ENCODE assay signal across 8 mouse cellular contexts in the genomic region with DNA sequence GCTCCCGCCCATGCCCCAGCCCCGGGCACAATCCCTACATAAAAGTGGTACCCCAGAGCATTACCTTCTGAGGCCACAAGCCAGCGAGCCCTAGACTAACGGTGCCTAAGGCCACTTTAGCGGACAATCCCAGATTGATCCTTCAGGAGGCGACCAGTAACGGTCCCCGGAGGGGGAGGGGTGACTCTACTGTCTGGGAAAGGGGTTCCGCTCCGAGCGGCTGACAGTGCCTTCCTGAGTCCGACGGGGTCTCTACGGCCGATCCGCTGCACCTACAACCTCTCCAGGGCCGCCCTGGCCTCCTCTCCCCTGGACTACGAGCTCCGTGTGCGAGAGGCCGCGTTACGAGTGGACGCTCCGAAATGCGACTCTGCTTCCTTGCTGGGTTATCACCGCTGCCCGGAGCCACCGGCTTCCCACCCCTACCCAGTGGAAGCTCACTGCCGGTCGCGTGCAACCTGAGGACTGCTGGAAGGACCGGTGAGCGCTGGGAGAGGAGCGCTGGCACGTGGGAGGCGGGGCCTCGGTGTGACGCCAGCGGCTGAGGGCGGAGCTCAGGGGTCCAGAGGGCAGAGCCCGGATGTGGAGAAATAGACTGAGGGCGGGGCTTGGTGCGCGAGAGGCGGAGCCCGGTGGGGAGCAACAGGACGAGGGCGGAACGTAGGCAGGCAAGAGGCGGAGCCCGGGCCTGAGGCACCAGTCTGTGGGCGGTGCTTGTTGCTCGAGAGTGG. TPM values are rescaled to one million over a fixed set of nuclear protein-coding genes. Genes with fewer than 3 reads are reported as not detected.
A peak's percentile ranks its signal among the peaks of the same experiment; 100 is the strongest.
DNase-seq lines count a peak whose midpoint lies in the region; ATAC-seq and TF ChIP-seq lines count a peak whose summit lies in the region.

No protein-coding gene starts in this region.

- TF ChIP-seq POLR2A in olfactory bulb, adult 2 months (IDR thresholded peaks at IDR 0.05; ENCODE audit: insufficient read depth, low read depth, low read length), result peak; percentile 50; the same call in 1 of the 2 replicates
- TF ChIP-seq POLR2A in thymus, adult 2 months (IDR thresholded peaks at IDR 0.05; ENCODE audit: control insufficient read depth, extremely low read depth, insufficient read depth, low read length, poor library complexity), result 0 out of 2 replicates have a peak, but pooled peaks have one; percentile 26

- intact Hi-C loops in heart, postnatal 36 days (cut with DNase I), result loop anchor here (2.0 to 10.0 kb wide), 3 partner anchors 109 to 215 kb away; a partner anchor contains a TSS

- no peak for TF ChIP-seq CTCF in G1E (IDR thresholded peaks at IDR 0.05; ENCODE audit: low read depth, low read length)
- TF ChIP-seq CTCF in layer of hippocampus, adult 2 months (conservative IDR thresholded peaks at IDR 0.05), result peak; percentile 43
- TF ChIP-seq CTCF in lung, embryonic 14.5 days (IDR thresholded peaks at IDR 0.05; ENCODE audit: low read depth), result 0 out of 2 replicates have a peak, but pooled peaks have one; percentile 17
- no peak for TF ChIP-seq CTCF in olfactory bulb, adult 2 months (IDR thresholded peaks at IDR 0.05; ENCODE audit: insufficient read depth, low read depth, low read length)
- no peak for TF ChIP-seq CTCF in thymus, adult 2 months (IDR thresholded peaks at IDR 0.05; ENCODE audit: borderline replicate concordance, control insufficient read depth, extremely low read depth, insufficient read depth, low read length, poor library complexity)

- ATAC-seq in G1E (ENCODE audit: extremely low read depth, insufficient number of reproducible peaks, low FRiP score, poor library complexity, severe bottlenecking), result no peak
- ATAC-seq in forebrain, embryonic 16.5 days, result peak; percentile 99
- peak; percentile 96 for ATAC-seq in lung, embryonic 14.5 days (ENCODE audit: insufficient read depth)

- DNase-seq in G1E (ENCODE audit: low spot score), result no peak
- DNase-seq in cerebellum, adult 18-20 months, result peak; percentile 99 to 100
- DNase-seq in heart, postnatal 36 days, result peak; percentile 99 to 100
- DNase-seq in layer of hippocampus, adult 2 months (ENCODE audit: low spot score in 2 of 2), result peak; percentile 99
- peak; percentile 99 for DNase-seq in lung, embryonic 14.5 days
- peak; percentile 97 for DNase-seq in thymus, adult 2 months

- peak overlapping the region; percentile 30; the same call in 1 of the 2 replicates for H3K4me3 ChIP-seq in G1E (ENCODE audit: low read depth, low read length)
- peak overlapping the region; percentile 81 for H3K4me3 ChIP-seq in forebrain, embryonic 16.5 days (replicated peaks; ENCODE audit: low read length)
- peak overlapping the region; percentile 73 for H3K4me3 ChIP-seq in layer of hippocampus, adult 2 months
- H3K4me3 ChIP-seq in lung, embryonic 14.5 days (ENCODE audit: low read depth, low read length), result peak overlapping the region; percentile 57
- peak overlapping the region; percentile 84 for H3K4me3 ChIP-seq in olfactory bulb, adult 2 months (ENCODE audit: insufficient read depth, low read depth, low read length)
- peak overlapping the region; percentile 50 for H3K4me3 ChIP-seq in thymus, adult 2 months (ENCODE audit: control insufficient read depth, insufficient read depth, low read length)

- H3K36me3 ChIP-seq in G1E (replicated peaks), result no peaks in the 10 kb centered on the region
- H3K36me3 ChIP-seq in forebrain, embryonic 16.5 days (ENCODE audit: control insufficient read depth, insufficient read depth), result no peaks in the 10 kb centered on the region
- H3K36me3 ChIP-seq in lung, embryonic 14.5 days (ENCODE audit: insufficient read depth), result no peaks in the 10 kb centered on the region
- H3K36me3 ChIP-seq in thymus, adult 2 months (ENCODE audit: control insufficient read depth, insufficient read depth, low read length), result no peaks in the 10 kb centered on the region

- under 1% methylated on average over 54 of the region's 54 CpGs for whole genome bisulfite sequencing in forebrain, embryonic 16.5 days
- under 1% methylated on average over 54 of the region's 54 CpGs for WGBS in lung, embryonic 14.5 days
- WGBS in olfactory bulb, adult 2 months, result under 1% methylated on average over 54 of the region's 54 CpGs
- 1% methylated on average over 54 of the region's 54 CpGs for WGBS in thymus, adult 2 months

- H3K4me1 ChIP-seq in G1E (ENCODE audit: insufficient read depth, low read depth, low read length), result no peaks in the 10 kb centered on the region
- peaks cover 8% of the 10 kb centered on the region for H3K4me1 ChIP-seq in forebrain, embryonic 16.5 days (replicated peaks; ENCODE audit: control insufficient read depth, insufficient read depth, low read length)
- no peaks in the 10 kb centered on the region for H3K4me1 ChIP-seq in lung, embryonic 14.5 days (ENCODE audit: insufficient read depth)
- H3K4me1 ChIP-seq in olfactory bulb, adult 2 months (ENCODE audit: control insufficient read depth, insufficient read depth, low read length), result peaks cover 5% of the 10 kb centered on the region; the same call in 1 of the 2 replicates
- peaks cover 11% of the 10 kb centered on the region for H3K4me1 ChIP-seq in thymus, adult 2 months (replicated peaks; ENCODE audit: control insufficient read depth, insufficient read depth, low read length)

- H3K4me2 ChIP-seq in forebrain, embryonic 16.5 days (ENCODE audit: low read length), result peak overlapping the region; percentile 94
- peak overlapping the region; percentile 93 for H3K4me2 ChIP-seq in lung, embryonic 14.5 days

- no peaks in the 10 kb centered on the region for H3K27me3 ChIP-seq in G1E (ENCODE audit: insufficient read depth, low read length)
- H3K27me3 ChIP-seq in forebrain, embryonic 16.5 days (replicated peaks; ENCODE audit: control insufficient read depth, insufficient read depth, low read length), result no peaks in the 10 kb centered on the region
- no peaks in the 10 kb centered on the region for H3K27me3 ChIP-seq in lung, embryonic 14.5 days (ENCODE audit: insufficient read depth, low read length)
- H3K27me3 ChIP-seq in thymus, adult 2 months (ENCODE audit: control insufficient read depth, insufficient read depth, low read length), result no peaks in the 10 kb centered on the region

- no peak overlapping the region for H3K27ac ChIP-seq in forebrain, embryonic 16.5 days (ENCODE audit: low read length)
- peak overlapping the region; percentile 86 for H3K27ac ChIP-seq in layer of hippocampus, adult 2 months
- peak overlapping the region; percentile 20; the same call in 1 of the 2 replicates for H3K27ac ChIP-seq in lung, embryonic 14.5 days (ENCODE audit: low read depth)
- H3K27ac ChIP-seq in olfactory bulb, adult 2 months (ENCODE audit: insufficient read depth, low read depth, low read length), result no peak overlapping the region
- H3K27ac ChIP-seq in thymus, adult 2 months (ENCODE audit: control insufficient read depth, insufficient read depth, low read length), result no peak overlapping the region

- peak overlapping the region; percentile 72 for H3K9ac ChIP-seq in forebrain, embryonic 16.5 days (replicated peaks; ENCODE audit: low read depth, low read length)
- H3K9ac ChIP-seq in lung, embryonic 14.5 days, result peak overlapping the region; percentile 65

- peaks cover 23% of the 10 kb centered on the region for H3K9me3 ChIP-seq in G1E (replicated peaks)
- H3K9me3 ChIP-seq in forebrain, embryonic 16.5 days (ENCODE audit: control insufficient read depth, low read length), result no peaks in the 10 kb centered on the region
- no peaks in the 10 kb centered on the region for H3K9me3 ChIP-seq in lung, embryonic 14.5 days (ENCODE audit: low read depth, low read length)

RNA-seq across cellular contexts. Expression of a gene that starts 56.9 kb away (rescaled TPM):
- total RNA-seq in G1E (2014; fragmentation: Nextera tagmentation), result not detected in 2 replicates
- total RNA-seq in G1E (2017), result 0.16 TPM in 1 of 2 replicates, not detected in the other
- not detected in 2 replicates for polyA plus RNA-seq in G1E (2012)
- 56.6 and 57.4 TPM in 2 replicates for polyA plus RNA-seq in forebrain, embryonic 16.5 days (2015; fragmentation: Nextera tagmentation; extraction: Ambion mirVana)
- total RNA-seq in heart, postnatal 36 days (2021), result 100 to 1,000 TPM in 1 of 2 experiments, 10 to 100 TPM in 1; 80.9 to 113 TPM
- total RNA-seq in layer of hippocampus, adult 2 months (2021), result 10 to 100 TPM; 42.2 to 45.6 TPM
- polyA plus RNA-seq in lung, embryonic 14.5 days (2014; fragmentation: Nextera tagmentation; extraction: Ambion mirVana), result 118 and 121 TPM in 2 replicates
- polyA plus RNA-seq in olfactory bulb, adult 2 months (2012; ENCODE audit: insufficient read depth, insufficient read length, low replicate concordance, missing spikeins), result not detected in 2 replicates
- polyA plus RNA-seq in thymus, adult 2 months (2012; rRNA removed), result 33.3 and 36.7 TPM in 2 replicates

Comparison
In these comparisons a context has a peak if more than half of its experiments do, and no peak if none do; other contexts are left out.
1. H3K4me3 ChIP-seq: peak in every context shown above with its lines; median percentile 84 in olfactory bulb, adult 2 months; 81 in forebrain, embryonic 16.5 days; 73 in layer of hippocampus, adult 2 months; 57 in lung, embryonic 14.5 days; 50 in thymus, adult 2 months; 30 in G1E.
2. CTCF ChIP-seq: peak in layer of hippocampus, adult 2 months (single experiment) and lung, embryonic 14.5 days (single experiment); none in G1E (single experiment), olfactory bulb, adult 2 months (single experiment) and thymus, adult 2 months (single experiment).
3. H3K27ac ChIP-seq: peak in layer of hippocampus, adult 2 months (single experiment) and lung, embryonic 14.5 days (single experiment); none in forebrain, embryonic 16.5 days (single experiment), olfactory bulb, adult 2 months (single experiment) and thymus, adult 2 months (single experiment).
4. RNA of a gene that starts 56.9 kb away (polyA plus RNA-seq): 118 to 121 TPM in lung, embryonic 14.5 days, 56.6 to 57.4 TPM in forebrain, embryonic 16.5 days and 33.3 to 36.7 TPM in thymus, adult 2 months; not detected in G1E and not detected in olfactory bulb, adult 2 months; every median in the first group is over 10 times any median in the second.